Mouse (Mus musculus) embryonic facial prominence, embryonic 15.5 days (tissue): ENCODE data around the gene Irf3. TPM values are rescaled to one million over a fixed set of nuclear protein-coding genes. Genes with fewer than 3 reads are reported as not detected.

Source experiments
- ATAC-seq: fragments of 200-750 bp; cut with Nextera tagmentation; 2 replicates; pipeline ENCODE4 v1.8.0; 2017; ENCODE audit warnings: low read depth, moderate TSS enrichment; ENCODE audit not compliant: insufficient number of reproducible peaks, low FRiP score, low TSS enrichment
- H3K27ac ChIP-seq: fragments of 300-500 bp; sonication (generic); replicated peaks from 2 replicates; pipeline ENCODE4 v1.5.1; 2015; ENCODE audit warnings: mild to moderate bottlenecking, inconsistent platforms
- H3K27me3 ChIP-seq: fragments of 300-500 bp; sonication (generic); 2 replicates; pipeline ENCODE4 v1.6.1; 2015; ENCODE audit warnings: inconsistent platforms
- H3K36me3 ChIP-seq: fragments of 300-500 bp; sonication (generic); 2 replicates; pipeline ENCODE4 v1.6.1; 2015; ENCODE audit warnings: mild to moderate bottlenecking, inconsistent platforms
- H3K4me1 ChIP-seq: fragments of 300-500 bp; sonication (generic); 2 replicates; pipeline ENCODE4 v1.6.1; 2015; ENCODE audit warnings: inconsistent platforms
- H3K4me2 ChIP-seq: fragments of 300-500 bp; sonication (generic); replicated peaks from 2 replicates; pipeline ENCODE4 v1.6.1; 2015; ENCODE audit warnings: mild to moderate bottlenecking, inconsistent platforms
- H3K4me3 ChIP-seq: fragments of 300-500 bp; sonication (generic); replicated peaks from 2 replicates; pipeline ENCODE4 v1.5.1; 2015; ENCODE audit warnings: mild to moderate bottlenecking, inconsistent platforms
- H3K9ac ChIP-seq: fragments of 300-500 bp; sonication (generic); 2 replicates; pipeline ENCODE4 v1.6.1; 2015; ENCODE audit warnings: inconsistent platforms
- H3K9me3 ChIP-seq: fragments of 300-500 bp; sonication (generic); replicated peaks from 2 replicates; pipeline ENCODE4 v1.6.1; 2016; ENCODE audit warnings: inconsistent platforms
- WGBS: fragments of 180-500 bp; shearing (Covaris S2); methylation state at CpG from one replicate; pipeline ENCODE4 v1.1.7; 2015; 5-methylcytosine and 5-hydroxymethylcytosine counted together
- polyA plus RNA-seq: library from polyadenylated mRNA; unstranded; fragments of >200 nt; fragmentation: Nextera tagmentation; extraction: Ambion mirVana; gene quantifications from 2 replicates; pipeline ENCODE4 v1.2.1, GENCODE M21; 2015

Irf3 gene
- polyA plus RNA-seq, 1 experiment from 2014 or later, result 110 TPM

DNA sequence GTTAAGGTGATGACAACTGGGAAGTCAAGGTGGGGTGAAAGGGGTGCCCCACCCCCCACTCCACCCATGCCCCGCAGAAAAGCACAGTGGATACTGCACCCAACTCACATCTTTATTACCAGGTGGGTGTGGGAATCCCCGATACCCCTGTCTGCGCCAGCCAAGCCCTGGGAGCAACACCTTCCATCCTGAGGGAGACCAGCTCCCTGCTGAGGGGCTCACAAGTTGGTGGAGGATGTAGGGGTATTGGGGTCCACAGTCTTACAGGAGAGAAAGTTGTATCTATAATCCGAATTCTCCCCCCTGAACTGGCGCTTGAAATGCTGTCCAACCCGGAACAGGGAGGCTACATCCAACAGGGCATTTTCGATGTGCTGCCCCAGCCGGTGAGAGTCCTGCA, 38.2 kb upstream of the Irf3 start:
- 88% methylated on average over 8 of the region's 8 CpGs for WGBS

DNA sequence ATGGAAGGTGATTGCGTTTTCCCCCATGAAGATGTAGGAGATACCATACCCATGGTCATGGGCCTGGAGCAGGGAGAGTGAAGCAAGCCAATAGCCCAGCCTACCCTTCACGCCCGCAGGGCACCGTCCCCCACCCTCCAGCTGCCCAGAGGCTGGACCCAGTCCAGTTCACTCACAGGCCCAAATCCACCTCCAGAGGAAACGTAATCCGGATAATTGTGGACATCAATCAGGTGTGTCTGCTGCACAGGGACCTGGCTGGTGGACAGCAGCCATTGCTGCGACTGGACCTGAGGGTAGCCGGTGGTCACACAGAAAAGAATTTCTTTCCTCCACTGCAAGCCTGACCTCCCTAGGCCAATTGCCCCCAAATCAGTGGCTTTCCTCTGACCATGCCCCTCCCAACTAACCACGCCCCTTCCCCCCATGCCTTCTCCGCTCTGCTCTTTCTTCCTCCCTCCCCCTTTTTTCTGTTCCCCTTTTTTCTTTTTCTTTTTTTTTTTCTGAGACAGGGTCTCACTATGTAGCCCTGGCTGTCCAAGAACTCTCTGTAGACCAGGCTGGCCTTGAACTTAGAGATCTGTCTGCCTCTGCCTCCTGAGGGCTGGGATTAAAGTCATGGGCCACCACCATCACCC, 37.5 kb upstream of the Irf3 start:
- Histone ChIP-seq H3K9ac (no peak overlapping the region), H3K4me2 (no peak overlapping the region), H3K4me1 (peaks cover 5% of the 10 kb centered on the region; the same call in 1 of the 2 replicates), H3K9me3 (no peaks in the 10 kb centered on the region), H3K4me3 (no peak overlapping the region), H3K36me3 (peaks cover 39% of the 10 kb centered on the region), H3K27ac (no peak overlapping the region), H3K27me3 (no peaks in the 10 kb centered on the region)
- ATAC-seq, result no peak
- 84% methylated on average over 10 of the region's 10 CpGs for WGBS

More for the DNA sequence above, 38.2 kb upstream of the Irf3 start:
- no peaks in the 10 kb centered on the region for H3K27me3 ChIP-seq
- no peak overlapping the region for H3K9ac ChIP-seq
- no peak overlapping the region for H3K4me2 ChIP-seq
- no peak overlapping the region for H3K4me3 ChIP-seq
- peaks cover 37% of the 10 kb centered on the region; the same call in 1 of the 2 replicates for H3K36me3 ChIP-seq
- no peaks in the 10 kb centered on the region for H3K9me3 ChIP-seq
- no peak for ATAC-seq
- H3K4me1 ChIP-seq, result peaks cover 6% of the 10 kb centered on the region
- H3K27ac ChIP-seq, result no peak overlapping the region

DNA sequence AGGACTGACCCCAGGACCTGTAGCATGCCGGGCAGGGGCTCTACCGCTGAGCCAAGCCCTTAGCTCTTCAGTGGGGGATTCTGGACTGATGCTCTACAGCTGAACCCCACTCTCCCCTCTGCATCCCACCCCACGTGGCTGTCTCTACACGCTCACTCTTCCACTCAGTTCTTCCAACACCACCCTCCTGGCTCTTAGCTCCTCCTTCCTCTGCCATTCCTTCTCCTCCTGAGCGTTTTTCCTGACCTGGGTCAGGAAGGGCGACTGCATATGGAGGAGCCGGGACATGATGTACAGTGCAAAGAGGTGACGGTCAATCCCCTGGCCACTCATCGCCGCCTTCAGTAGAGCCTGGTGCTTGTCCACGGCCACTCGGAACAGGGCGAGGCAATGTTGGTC, 36.9 kb upstream of the Irf3 start:
- peaks cover 44% of the 10 kb centered on the region for H3K36me3 ChIP-seq
- H3K27me3 ChIP-seq, result no peaks in the 10 kb centered on the region
- no peak overlapping the region for H3K27ac ChIP-seq
- H3K4me3 ChIP-seq, result no peak overlapping the region
- no peaks in the 10 kb centered on the region for H3K9me3 ChIP-seq
- 90% methylated on average over 13 of the region's 13 CpGs for WGBS
- peaks cover 5% of the 10 kb centered on the region; the same call in 1 of the 2 replicates for H3K4me1 ChIP-seq
- ATAC-seq, result no peak
- no peak overlapping the region for H3K9ac ChIP-seq
- no peak overlapping the region for H3K4me2 ChIP-seq

DNA sequence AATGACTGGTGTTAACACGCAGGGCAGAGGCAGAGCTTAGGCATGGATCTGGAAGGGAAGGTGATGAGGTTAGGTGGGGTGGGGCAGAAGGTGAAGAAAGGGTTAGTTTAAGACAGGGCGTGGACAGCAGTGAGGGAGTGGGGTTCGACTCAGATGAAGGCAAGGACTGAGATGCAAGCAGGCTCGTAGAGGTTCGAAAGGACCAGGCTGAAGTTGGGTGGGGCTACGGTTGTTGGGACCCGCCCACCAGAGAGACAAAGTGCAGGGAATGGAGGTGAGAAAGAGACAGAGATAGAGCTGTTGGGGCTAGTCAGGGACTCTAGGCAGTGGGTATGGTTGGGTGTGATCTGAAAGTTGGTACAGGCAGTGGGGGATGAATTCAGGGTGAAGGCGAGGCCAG, 35.1 kb upstream of the Irf3 start:
- Histone ChIP-seq H3K27me3 (no peaks in the 10 kb centered on the region), H3K9me3 (no peaks in the 10 kb centered on the region), H3K36me3 (peaks cover 56% of the 10 kb centered on the region), H3K4me2 (no peak overlapping the region), H3K4me3 (no peak overlapping the region), H3K27ac (no peak overlapping the region), H3K9ac (no peak overlapping the region), H3K4me1 (peaks cover 3% of the 10 kb centered on the region; the same call in 1 of the 2 replicates)
- no peak for ATAC-seq
- WGBS, result 69% methylated on average over 8 of the region's 8 CpGs

DNA sequence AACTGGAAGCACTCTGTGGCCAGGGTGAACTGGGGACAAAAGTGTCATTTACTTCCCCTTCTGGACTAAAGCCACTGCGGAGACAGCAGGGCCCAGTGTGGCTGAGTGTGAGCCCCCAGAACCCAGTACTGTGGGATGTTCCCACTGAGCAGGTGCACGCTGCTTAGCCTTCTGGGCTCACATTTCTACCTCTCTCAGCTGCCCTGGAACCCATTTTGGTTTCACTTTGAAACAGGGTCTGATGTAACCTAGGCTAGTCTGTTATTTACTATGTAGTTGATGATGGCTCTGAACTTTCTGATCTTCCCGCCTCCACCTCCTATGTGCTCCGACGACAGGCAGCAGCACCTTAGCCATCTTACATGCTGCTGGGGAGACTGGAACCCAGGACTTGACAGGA, 34.6 kb upstream of the Irf3 start:
- no peak overlapping the region for H3K4me3 ChIP-seq
- ATAC-seq, result no peak
- H3K9ac ChIP-seq, result no peak overlapping the region
- no peaks in the 10 kb centered on the region for H3K27me3 ChIP-seq
- 91% methylated on average over 5 of the region's 5 CpGs for WGBS
- no peaks in the 10 kb centered on the region for H3K9me3 ChIP-seq
- no peak overlapping the region for H3K4me2 ChIP-seq
- H3K4me1 ChIP-seq, result no peaks in the 10 kb centered on the region
- peaks cover 56% of the 10 kb centered on the region for H3K36me3 ChIP-seq
- no peak overlapping the region for H3K27ac ChIP-seq

DNA sequence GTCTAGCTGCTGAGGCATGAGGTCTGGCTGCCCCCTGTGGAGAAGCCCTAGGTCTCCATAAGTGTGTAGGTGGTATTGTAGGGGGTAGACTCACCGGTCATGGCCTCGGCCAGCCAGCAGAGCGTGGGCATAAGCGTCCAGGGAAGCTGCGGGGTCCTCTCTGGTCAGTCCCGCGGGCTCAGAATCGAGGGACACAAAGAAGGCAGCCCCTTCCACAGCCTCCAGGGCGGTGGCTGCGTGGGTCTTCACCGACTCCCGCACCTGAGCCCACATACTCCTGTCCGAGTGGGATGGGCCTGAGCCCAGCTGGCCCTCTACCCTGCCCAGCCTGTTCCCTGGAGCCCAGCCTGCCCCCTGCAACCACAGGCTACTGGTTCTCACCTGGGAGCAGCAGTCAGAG, 32.5 kb upstream of the Irf3 start:
- Histone ChIP-seq H3K4me1 (no peaks in the 10 kb centered on the region), H3K9ac (no peak overlapping the region), H3K4me2 (no peak overlapping the region), H3K9me3 (no peaks in the 10 kb centered on the region), H3K27ac (no peak overlapping the region), H3K27me3 (no peaks in the 10 kb centered on the region), H3K4me3 (no peak overlapping the region), H3K36me3 (peaks cover 47% of the 10 kb centered on the region)
- no peak for ATAC-seq
- 93% methylated on average over 13 of the region's 13 CpGs for WGBS

DNA sequence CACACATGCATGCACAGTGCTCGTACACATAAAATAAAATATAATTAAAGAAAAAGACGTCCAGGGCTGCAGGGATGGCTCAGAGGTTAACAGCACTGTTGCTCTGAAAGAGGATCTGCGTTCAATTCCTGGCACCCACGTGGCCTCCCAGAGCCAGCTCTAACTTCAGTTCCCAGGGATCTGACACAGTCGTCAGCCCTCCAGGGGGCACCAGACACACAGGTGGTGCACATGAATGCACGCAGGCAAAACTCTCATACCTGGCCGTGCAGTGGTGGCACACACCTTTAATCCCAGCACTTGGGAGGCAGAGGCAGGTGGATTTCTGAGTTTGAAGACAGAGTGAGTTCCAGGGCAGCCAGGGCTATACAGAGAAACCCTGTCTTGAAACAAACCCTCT, 31.5 kb upstream of the Irf3 start:
- H3K27me3 ChIP-seq, result no peaks in the 10 kb centered on the region
- peaks cover 47% of the 10 kb centered on the region for H3K36me3 ChIP-seq
- H3K4me1 ChIP-seq, result peaks cover 8% of the 10 kb centered on the region
- no peak for ATAC-seq
- H3K27ac ChIP-seq, result no peak overlapping the region
- H3K4me2 ChIP-seq, result no peak overlapping the region
- WGBS, result 75% methylated on average over 7 of the region's 7 CpGs
- H3K9me3 ChIP-seq, result no peaks in the 10 kb centered on the region
- H3K4me3 ChIP-seq, result no peak overlapping the region
- H3K9ac ChIP-seq, result no peak overlapping the region

DNA sequence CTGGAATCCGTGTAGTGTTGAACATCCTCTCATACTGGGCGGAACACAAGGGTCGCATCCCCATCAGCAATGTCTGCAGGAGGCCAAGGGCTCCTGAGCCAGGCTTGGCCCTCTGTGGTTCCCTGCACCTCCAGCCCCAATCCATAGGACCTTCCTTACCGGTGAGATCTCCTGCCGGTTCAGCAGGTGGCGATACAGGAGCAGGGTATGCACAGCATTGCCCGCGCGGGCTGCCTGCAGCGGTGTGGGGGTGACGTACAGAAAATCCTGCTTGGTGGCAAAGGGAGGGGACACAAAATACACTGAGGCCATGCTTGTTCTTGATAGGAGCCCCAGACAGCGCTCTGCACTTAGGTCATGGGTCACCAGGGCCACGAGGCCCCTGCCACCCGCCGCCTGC, 30.8 kb upstream of the Irf3 start:
- H3K36me3 ChIP-seq, result peaks cover 41% of the 10 kb centered on the region

DNA sequence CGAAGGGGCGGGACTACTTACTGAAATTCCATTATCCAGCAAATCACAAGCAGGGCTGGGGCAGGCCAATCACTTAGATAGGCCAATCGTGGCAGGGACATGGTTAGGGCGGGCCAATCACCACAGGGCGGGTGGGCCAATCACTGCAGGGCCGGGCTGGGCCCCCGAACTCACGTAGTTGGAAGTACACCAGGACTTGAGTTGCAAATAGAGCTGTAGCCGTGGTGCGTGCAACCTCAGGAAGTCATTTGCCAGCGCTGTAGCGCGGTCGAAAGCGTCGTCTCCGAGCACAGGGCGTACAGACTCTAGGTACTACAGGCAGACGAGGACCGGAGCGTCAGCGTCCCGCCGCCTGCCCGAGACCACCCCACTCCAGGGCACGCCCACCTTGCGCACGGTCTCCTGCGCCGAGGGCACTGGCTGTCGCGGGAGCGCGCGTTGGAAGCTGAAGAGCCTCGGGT, 27.2 kb upstream of the Irf3 start:
- Histone ChIP-seq H3K9ac (peak overlapping the region; percentile 43), H3K9me3 (no peaks in the 10 kb centered on the region), H3K4me1 (peaks cover 34% of the 10 kb centered on the region), H3K36me3 (peaks cover 15% of the 10 kb centered on the region), H3K4me2 (peak overlapping the region; percentile 78), H3K27me3 (no peaks in the 10 kb centered on the region), H3K4me3 (peak overlapping the region; percentile 53), H3K27ac (peak overlapping the region; percentile 90)
- peak; percentile 95 for ATAC-seq
- under 1% methylated on average over 36 of the region's 36 CpGs for WGBS

More for the DNA sequence above, 30.8 kb upstream of the Irf3 start:
- ATAC-seq, result no peak
- no peak overlapping the region for H3K4me3 ChIP-seq
- H3K27ac ChIP-seq, result no peak overlapping the region
- WGBS, result 73% methylated on average over 15 of the region's 15 CpGs
- H3K4me2 ChIP-seq, result no peak overlapping the region
- H3K27me3 ChIP-seq, result no peaks in the 10 kb centered on the region
- peaks cover 14% of the 10 kb centered on the region for H3K4me1 ChIP-seq
- no peaks in the 10 kb centered on the region for H3K9me3 ChIP-seq
- no peak overlapping the region for H3K9ac ChIP-seq

DNA sequence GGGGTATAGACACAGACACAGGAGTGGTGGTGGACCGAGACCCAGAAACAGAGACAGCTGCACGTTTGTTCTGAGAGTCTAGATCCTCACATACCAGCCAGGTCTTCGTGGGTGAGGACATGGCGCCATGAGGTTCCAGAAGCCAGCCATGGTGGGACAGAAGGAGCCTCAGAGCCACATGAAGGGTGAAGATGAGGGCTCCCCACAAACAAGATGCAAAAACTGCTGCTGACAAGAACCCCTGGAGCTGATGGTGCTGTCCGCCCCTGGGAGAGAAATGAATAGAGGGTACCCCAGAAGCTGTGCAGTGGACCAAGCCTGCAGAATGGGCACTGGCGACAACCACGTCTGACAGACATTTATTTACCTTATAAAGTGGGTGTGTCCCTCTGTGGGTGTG, 26.3 kb upstream of the Irf3 start:
- peak overlapping the region; percentile 78 for H3K4me2 ChIP-seq
- H3K27ac ChIP-seq, result peak overlapping the region; percentile 90; the same call in 1 of the 2 replicates
- no peaks in the 10 kb centered on the region for H3K9me3 ChIP-seq
- no peak for ATAC-seq
- 60% methylated on average over 7 of the region's 7 CpGs for WGBS
- H3K36me3 ChIP-seq, result peaks cover 15% of the 10 kb centered on the region
- H3K4me3 ChIP-seq, result peak overlapping the region; percentile 53
- H3K4me1 ChIP-seq, result peaks cover 36% of the 10 kb centered on the region
- no peaks in the 10 kb centered on the region for H3K27me3 ChIP-seq
- H3K9ac ChIP-seq, result peak overlapping the region; percentile 43; the same call in 1 of the 2 replicates

DNA sequence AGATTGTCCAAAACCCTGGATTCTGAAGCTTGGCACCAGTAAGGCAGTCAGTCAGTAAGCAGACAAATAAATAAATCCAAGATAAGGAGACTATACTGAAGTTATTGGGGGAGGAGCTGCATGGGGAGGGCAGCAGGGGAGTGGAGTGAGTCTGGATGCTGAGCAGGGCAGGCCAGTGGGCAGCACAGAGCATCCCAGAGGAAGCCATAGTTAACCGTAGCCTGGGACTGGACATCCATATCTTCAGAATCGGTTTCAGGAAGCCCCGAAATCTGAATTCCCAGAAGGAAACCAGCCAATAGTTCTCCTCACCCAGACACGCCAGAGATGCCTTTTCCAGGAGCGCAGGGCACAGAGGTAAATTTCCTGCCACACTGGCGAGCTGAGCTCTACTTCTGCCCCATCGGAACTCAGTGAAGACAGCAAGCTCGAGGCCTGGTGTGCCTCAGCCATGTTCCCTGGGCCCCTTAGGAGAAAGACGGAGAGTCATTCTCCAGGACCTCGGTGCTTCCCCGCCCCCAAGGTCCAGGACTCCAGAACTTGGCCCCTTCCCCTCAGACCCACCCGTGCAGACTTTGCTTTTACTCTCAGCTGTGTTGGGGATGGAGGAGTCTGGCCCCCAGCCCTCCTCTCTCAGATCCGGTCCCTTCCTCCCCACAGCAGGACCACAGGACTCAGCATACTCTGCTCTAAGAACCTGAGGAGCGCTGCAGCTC, 23.9 kb upstream of the Irf3 start:
- peak overlapping the region; percentile 93 for H3K27ac ChIP-seq
- WGBS, result 36% methylated on average over 14 of the region's 14 CpGs

More for the DNA sequence above, 23.9 kb upstream of the Irf3 start:
- H3K9ac ChIP-seq, result peak overlapping the region; percentile 50; the same call in 1 of the 2 replicates
- peaks cover 33% of the 10 kb centered on the region for H3K36me3 ChIP-seq
- H3K4me2 ChIP-seq, result peak overlapping the region; percentile 76
- peaks cover 36% of the 10 kb centered on the region for H3K4me1 ChIP-seq
- no peaks in the 10 kb centered on the region for H3K9me3 ChIP-seq
- ATAC-seq, result no peak
- H3K4me3 ChIP-seq, result peak overlapping the region; percentile 59
- H3K27me3 ChIP-seq, result no peaks in the 10 kb centered on the region
